Mouse (Mus musculus) natural killer cell, adult 2 months (primary cell): ENCODE results near the gene Tec.
A peak's percentile ranks its signal among the peaks of the same experiment; 100 is the strongest.

Experiments
- DNase-seq, 2 experiments: peaks; one replicate each; pipeline ENCODE4 v3.0.0; 2022; ENCODE audit warnings: low spot score in 2 of 2

Gene Tec

DNA sequence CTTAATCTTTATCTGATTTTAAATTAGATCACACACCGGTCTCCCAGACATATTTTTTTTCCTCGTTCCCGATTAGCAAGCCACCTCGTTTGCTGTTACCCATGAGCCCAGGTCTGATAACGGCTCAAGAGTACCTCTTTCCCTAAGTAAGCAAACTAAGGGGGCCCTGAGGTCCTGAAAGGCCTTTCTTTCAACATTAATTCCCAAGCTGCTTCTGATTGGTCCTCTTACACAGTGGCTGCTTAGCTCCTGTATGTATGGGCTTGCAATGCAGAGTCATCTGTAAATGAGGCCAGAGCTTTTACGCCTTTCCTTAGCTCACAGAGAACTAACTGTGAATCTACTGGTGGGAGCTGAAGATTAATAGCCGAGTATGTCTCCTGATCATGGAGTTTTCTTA is 131.4 kb downstream of the Tec start:
- no peak for DNase-seq

DNA sequence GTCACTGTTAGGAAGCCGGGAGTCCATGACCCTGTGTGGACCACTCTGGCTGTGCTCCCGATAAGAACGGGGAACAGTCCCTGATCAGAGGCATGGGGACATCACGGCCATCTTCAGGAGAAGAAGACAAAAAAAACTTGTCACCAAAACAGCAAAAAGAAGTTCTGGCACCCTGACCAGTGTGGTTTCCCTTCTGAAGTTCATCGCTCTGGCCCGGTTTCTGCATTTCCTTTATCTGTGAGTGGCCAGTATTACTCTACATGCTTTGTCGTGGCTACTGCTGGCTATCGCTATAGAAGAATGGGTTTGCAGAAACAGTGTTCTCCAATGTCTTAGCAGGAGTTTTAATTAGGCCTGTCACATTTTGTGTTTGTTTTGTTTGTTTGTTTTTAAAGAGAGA is 131.8 kb downstream of the Tec start:
- DNase-seq, result peak; percentile 50 to 71

DNA sequence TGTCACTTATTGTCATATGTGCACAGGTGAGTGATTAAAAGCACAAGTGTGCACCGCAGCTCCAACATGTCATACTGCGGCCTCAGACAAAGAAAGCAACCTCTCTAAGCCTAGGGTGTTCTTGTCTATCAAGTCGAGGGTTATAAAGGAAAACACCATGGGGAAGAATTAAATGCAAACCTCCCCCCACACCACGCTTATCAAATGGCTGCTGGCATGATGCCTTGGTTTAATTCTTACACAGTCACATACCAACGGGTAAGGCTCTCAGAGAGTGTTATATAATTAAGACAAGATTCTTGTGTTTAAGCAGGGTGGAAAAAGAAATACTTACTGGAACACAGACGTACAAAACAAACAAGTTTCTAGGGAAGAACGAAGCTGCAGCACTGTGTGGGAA is 132.5 kb downstream of the Tec start:
- no peak for DNase-seq

DNA sequence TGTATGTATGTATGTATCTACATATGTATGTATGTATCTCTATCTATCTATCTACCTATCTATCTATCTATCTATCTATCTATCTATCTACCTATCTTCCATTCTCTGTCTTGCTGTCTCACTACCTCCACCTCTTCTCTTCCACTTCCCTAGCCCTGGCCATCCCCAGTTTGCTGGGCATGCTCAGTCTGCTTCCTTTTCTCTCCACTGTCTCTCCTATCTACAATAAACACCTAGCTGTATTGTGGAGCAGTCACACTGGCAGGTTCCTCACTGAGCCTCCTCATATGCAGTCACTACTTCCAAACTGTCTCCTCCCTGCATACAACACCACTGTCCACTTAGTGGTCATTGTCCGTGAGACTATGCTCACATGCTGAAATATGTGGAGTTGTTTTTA is 135.4 kb downstream of the Tec start:
- no peak for DNase-seq

DNA sequence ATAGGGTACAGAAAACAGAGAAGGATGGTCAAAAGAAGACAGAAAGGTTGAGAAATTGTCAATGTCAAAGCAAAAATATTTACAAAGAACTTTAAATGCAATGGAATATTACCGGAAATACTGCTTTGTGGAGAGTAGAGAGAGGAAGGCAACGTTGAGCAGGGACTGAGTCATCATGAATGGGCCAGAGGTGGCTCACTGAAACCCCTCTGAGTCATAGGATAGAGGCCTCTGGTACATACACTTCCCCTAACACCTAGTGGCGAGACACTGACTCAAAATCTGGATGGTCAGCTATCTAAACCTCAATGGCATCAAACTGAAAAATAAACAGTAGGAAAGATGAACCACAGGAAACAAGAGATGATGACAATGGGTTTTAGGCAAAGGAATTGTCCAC is 142.9 kb downstream of the Tec start:
- DNase-seq, result peak in 1 of 2 experiments; percentile 39

DNA sequence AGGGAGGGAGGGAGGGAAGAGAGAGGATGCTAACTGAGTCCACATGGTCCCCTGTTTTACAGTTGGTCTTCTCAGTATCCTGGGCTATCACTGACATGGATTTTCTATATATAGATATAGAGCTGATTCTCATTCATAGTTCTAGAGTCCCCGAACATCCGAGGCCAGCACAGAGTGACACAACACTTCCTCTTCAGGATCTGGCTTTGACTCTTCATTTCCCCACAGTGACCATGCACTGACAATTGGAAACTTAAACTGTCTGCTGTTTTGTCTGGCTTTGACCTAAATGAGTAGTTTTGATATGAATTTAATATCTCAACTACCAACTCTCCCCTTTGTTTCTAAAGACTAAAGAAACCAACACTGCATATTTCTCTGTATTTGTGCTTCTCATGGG is 144.9 kb downstream of the Tec start:
- DNase-seq, result no peak

DNA sequence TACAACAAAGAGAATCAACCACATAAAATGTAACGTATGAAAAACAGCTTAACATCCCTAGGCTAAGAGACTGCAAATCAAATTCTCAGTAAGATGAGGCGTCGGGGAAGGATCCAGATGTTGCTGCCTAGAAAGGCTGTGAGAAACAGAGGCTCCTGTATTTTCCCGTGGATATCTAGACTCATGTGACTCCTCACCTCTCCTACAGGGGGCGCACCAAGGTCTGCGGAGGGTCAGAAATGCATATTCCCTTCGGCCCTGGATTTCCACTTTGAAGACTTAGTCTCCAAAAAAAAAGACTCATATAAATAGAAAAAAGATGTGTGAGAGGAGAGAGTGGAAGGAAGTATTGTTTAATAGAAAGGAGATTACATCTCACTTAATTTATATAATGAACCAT is 147.7 kb downstream of the Tec start:
- DNase-seq, result no peak

DNA sequence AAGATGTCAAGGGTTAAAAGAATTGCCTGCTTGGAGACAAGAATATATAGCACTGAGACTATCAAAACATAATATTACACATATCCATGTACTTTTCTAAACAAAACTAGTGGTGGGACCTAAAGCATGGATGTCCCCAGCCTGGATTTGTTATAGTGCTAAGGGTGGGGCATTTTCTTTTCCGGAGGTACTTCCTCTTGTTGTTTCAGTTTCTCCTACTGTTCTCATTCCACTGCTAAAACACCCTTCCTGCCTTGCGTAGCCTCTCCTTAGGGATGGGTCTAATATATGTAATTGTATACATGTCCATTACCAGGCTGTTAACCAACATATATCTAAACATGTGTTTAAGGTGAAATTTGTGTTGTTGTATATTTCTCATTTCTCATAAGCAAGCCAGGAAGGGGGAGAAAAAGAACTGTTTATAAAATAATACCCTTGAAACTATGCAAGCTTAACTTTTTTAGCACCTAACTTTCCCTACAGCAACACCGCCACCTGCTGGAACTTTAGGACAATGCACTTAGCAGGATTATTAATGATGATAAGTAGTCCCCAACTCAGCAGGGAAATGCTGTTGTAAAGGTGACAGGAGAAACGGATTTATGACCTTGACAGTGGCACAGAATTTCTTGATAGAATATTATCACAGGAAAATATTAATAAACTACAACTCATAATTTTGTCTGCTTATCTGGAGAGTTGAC is 157.6 kb downstream of the Tec start:
- peak; percentile 58 to 66 for DNase-seq

DNA sequence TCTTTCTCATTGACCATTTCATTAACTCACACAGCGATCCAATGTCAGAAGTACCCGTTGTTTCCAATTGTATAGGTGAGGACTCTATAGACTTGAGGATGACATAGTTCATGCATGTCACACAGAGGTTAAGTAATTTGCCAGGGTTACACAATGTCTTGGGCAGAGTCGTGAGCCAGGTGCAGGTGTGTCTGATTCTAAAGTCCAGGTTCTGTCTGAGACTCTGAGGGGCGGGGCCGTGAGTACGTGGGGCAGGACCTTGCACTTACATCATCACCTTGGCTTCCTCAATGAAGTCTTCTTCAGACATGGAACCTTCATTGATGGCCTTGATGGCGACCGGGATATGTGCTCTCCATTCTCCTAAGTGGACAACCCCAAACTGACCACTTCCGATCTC is 158.3 kb downstream of the Tec start:
- DNase-seq, result no peak

DNA sequence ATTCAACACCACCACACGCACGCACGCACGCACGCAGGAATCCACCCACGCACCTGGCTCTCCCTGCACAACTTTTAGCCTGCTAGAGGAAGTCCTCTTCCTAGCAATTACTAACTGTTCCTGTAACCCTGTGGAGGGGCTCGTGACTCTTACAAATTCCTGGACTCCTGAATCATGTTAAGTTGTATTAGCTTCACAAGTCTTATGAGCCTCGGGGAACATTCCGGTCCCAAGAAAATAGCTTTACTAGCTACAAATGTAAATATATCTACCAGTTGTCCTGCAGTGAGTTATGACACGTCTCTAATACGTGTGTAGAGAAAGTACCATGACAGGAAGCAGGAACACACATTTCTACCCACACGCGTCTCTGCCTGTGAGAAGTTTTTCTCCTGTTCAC is 158.8 kb downstream of the Tec start:
- DNase-seq, result no peak

DNA sequence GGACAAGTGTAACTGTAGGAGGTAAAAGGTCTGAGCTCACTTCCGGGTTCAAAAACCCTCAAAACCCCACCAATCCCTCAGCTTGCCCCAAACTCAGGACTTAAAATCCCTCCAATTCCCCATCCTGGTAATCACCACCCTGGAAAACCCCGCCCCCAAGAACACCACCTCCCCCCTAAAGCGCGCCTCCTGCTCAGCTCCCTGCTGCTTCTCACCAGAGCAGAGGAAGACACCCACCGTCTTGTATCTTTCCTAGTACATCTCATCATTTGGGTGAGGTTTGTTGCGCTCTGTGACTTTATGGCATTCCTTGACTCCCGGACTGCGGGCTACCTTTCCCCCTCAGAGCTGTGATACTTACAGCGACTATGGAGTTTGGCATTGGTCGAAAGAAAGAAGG is 161.6 kb downstream of the Tec start:
- DNase-seq, result no peak

DNA sequence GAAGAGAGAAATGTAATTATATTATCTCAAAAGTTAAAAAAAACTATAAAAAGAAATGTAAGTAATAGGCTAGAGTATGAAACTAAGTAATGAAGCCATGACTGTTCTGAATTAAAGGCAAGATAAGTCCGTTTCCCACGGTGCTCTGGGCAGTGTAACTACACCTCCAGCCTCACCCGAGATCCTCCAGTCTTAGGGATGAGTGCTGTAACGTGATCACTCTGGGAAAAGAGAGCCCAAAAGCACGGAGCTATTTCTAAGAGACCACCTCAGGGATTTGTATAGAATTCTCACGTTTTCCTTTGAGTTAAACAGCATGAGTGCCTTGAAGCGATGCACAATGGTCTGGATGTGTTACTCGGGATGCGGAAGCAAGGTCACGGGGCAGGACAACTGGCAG is 162.2 kb downstream of the Tec start:
- no peak for DNase-seq
